Mouse (Mus musculus) small intestine, adult 2 months (tissue): Measurements from ENCODE around the gene Mapk1ip1l.

Experiments used
- CTCF ChIP-seq: fragments of 200-500 bp; IDR thresholded peaks from 2 replicates; pipeline ENCODE4 v1.5.1; 2012; ENCODE audit warnings: low read depth, mild to moderate bottlenecking, control low read depth, inconsistent platforms, low read length, moderate library complexity, mixed read lengths; ENCODE audit not compliant: insufficient replicate concordance, insufficient read length; ENCODE audit errors: extremely low read depth
- POLR2A ChIP-seq: fragments of 200-500 bp; IDR thresholded peaks from 2 replicates; pipeline ENCODE4 v1.6.1; 2012; ENCODE audit warnings: low read depth, mild to moderate bottlenecking, control low read depth, inconsistent platforms, low read length, moderate library complexity

DNA sequence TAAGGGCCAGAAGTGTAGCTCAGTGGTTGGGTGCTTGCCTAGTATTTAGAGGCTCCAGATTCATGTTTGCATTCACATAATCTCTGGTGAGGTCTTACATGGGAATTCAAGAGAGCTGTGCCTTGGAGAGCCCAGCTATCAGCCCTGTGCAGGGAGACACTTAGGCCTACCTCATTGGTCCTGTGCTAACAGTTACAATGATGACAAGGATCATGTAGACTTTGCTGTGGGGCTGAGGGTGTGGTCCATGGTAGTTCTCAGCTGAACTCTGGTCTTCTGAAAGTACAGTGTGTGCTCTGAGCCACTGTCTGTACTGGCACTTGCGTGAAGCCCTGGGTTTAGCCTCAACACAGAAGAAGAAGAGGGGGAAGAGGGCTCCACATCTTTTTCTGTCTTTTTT is 48.6 kb downstream of the Mapk1ip1l start:
- TF ChIP-seq POLR2A = no peak
- no peak for TF ChIP-seq CTCF
